Mouse (Mus musculus): ENCODE results near the gene Upp1.

- TF ChIP-seq CTCF (conservative IDR thresholded peaks at IDR 0.05; ENCODE audit: low read length) (no peak), POU5F1 (IDR thresholded peaks at IDR 0.05; ENCODE audit: borderline replicate concordance, low read length) (no peak)
Measured at GRCm38 (mm10) chr11:9118421-9119121, 668 bp downstream of the Upp1 start.
